ENCODE assay signal across 15 mouse cellular contexts in the genomic region with DNA sequence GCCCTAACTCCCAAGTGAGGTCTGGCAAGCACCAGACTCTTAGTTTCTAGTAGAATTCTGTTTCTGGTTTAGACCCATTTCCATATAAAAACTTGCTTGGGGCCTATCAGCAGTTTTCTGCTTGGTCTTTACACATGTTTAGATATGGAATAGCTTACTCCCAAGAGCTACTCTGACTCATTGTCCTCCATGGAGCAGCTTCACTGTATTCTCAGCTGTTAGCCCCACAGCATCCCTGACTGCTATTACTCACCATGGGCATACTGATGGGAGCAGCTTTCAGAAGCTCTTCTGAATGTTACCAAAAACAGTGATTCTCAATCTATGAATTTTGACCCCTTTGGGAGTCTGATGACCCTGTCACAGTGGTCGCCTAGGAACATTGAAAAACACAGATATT.
"Had no signal": no experiment of that assay in that cellular context is flagged by ENCODE, and none has a peak within 500 bp of the region (broad histone marks: within the 10 kb centered on the region; RNA-seq: fewer than 3 reads in every experiment).

No protein-coding gene starts in this region.

- DNase-seq: lung, adult 18-20 months; lung, embryonic 14.5 days; lung, postnatal 10 days; lung, postnatal 4 days; midbrain, embryonic 14.5 days; right cerebral cortex, postnatal 14 days; thymus, adult 2 months; thymus, postnatal 25 days; thymus, postnatal 4 days had no signal

- H3K4me3 ChIP-seq: midbrain, embryonic 10.5 days; midbrain, embryonic 12.5 days; neural tube, embryonic 12.5 days; stomach, embryonic 15.5 days had no signal

- H3K9ac ChIP-seq: lung, embryonic 14.5 days; midbrain, embryonic 12.5 days; neural tube, embryonic 12.5 days; stomach, embryonic 15.5 days had no signal

- H3K4me2 ChIP-seq: lung, embryonic 14.5 days; midbrain, embryonic 12.5 days; neural tube, embryonic 12.5 days; stomach, embryonic 15.5 days had no signal

- H3K27ac ChIP-seq: midbrain, embryonic 10.5 days; midbrain, embryonic 12.5 days; neural tube, embryonic 12.5 days; stomach, embryonic 15.5 days; stomach, postnatal 0 days had no signal

- H3K36me3 ChIP-seq: midbrain, embryonic 10.5 days; midbrain, embryonic 12.5 days; neural tube, embryonic 12.5 days; stomach, embryonic 15.5 days had no signal

- H3K27me3 ChIP-seq: midbrain, embryonic 12.5 days; neural tube, embryonic 12.5 days; stomach, embryonic 15.5 days had no signal

- ATAC-seq: midbrain, embryonic 16.5 days had no signal

- H3K9me3 ChIP-seq: midbrain, embryonic 10.5 days; neural tube, embryonic 12.5 days; stomach, embryonic 15.5 days had no signal

- H3K4me1 ChIP-seq: midbrain, embryonic 10.5 days; midbrain, embryonic 12.5 days; neural tube, embryonic 12.5 days; stomach, embryonic 15.5 days had no signal
